Mouse (Mus musculus) bone marrow macrophage, adult 2 months (primary cell): ENCODE results near the gene Sulf2. TPM values are rescaled to one million over a fixed set of nuclear protein-coding genes. Genes with fewer than 3 reads are reported as not detected.

Source experiments
- H3K27ac ChIP-seq: 2 replicates; pipeline ENCODE4 v1.5.1; 2012; ENCODE audit warnings: low read depth, low read length; ENCODE audit not compliant: insufficient read depth
- H3K4me1 ChIP-seq: 2 replicates; pipeline ENCODE4 v1.6.1; 2012; ENCODE audit warnings: low read length; ENCODE audit not compliant: control insufficient read depth, insufficient read depth
- H3K4me3 ChIP-seq: 2 replicates; pipeline ENCODE4 v1.5.1; 2012; ENCODE audit warnings: mild to moderate bottlenecking, low read length, moderate library complexity; ENCODE audit not compliant: insufficient read depth
- CTCF ChIP-seq: IDR thresholded peaks from 2 replicates; pipeline ENCODE4 v1.5.1; 2012; ENCODE audit warnings: low read depth, mild to moderate bottlenecking, low read length, moderate library complexity
- POLR2A ChIP-seq: IDR thresholded peaks from 2 replicates; pipeline ENCODE4 v1.6.1; 2012; ENCODE audit warnings: mild to moderate bottlenecking, low read depth, low read length, borderline replicate concordance
- polyA plus RNA-seq: library from polyadenylated mRNA; stranded (reverse); fragments of >200 nt; gene quantifications from 2 replicates; pipeline ENCODE4 v1.2.4, GENCODE M21; 2012; ENCODE audit not compliant: missing spikeins, insufficient read depth, insufficient read length

Sulf2 gene
- polyA plus RNA-seq, 1 experiment, result 77.0 TPM

GRCm38 (mm10) chr2:166179457-166180101 is 24.1 kb upstream of the Sulf2 start:
- H3K4me1 ChIP-seq, result peaks cover 40% of the 10 kb centered on the region
- peak overlapping the region; percentile 49; the same call in 1 of the 2 replicates for H3K4me3 ChIP-seq
- TF ChIP-seq POLR2A, result no peak
- TF ChIP-seq CTCF, result no peak
- H3K27ac ChIP-seq, result peak overlapping the region; percentile 99

GRCm38 (mm10) chr2:166175552-166176136 is 20.2 kb upstream of the Sulf2 start:
- Histone ChIP-seq H3K4me1 (peaks cover 23% of the 10 kb centered on the region), H3K4me3 (no peak overlapping the region), H3K27ac (no peak overlapping the region)
- TF ChIP-seq POLR2A (no peak), CTCF (no peak)

- no peak for TF ChIP-seq POLR2A
- no peak for TF ChIP-seq CTCF
- peaks cover 18% of the 10 kb centered on the region for H3K4me1 ChIP-seq
- no peak overlapping the region for H3K27ac ChIP-seq
- no peak overlapping the region for H3K4me3 ChIP-seq
Observed at GRCm38 (mm10) chr2:166175145-166175544, 19.7 kb upstream of the Sulf2 start.

DNA sequence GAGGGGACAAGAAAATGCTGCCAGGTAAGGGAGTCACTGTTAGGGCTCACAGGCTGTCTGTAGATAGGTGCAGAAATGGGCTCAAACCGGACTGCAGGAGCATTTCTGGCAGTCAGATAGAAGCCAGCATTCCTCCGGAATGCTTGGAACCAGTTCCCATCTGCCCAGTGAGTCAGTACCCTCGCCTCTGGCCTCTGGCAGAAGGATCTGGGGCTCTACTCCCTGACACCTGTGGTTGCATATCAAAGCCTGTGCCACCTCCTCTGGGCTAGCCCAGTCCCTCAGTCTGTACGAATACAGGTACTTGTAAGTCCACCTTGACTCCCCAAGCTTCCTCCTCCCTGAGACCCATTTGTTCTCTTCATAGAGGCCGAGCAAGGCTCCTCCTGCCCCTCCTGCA is 17.7 kb upstream of the Sulf2 start:
- Histone ChIP-seq H3K27ac (no peak overlapping the region), H3K4me3 (no peak overlapping the region), H3K4me1 (peaks cover under 1% of the 10 kb centered on the region)
- TF ChIP-seq POLR2A, result no peak
- no peak for TF ChIP-seq CTCF

DNA sequence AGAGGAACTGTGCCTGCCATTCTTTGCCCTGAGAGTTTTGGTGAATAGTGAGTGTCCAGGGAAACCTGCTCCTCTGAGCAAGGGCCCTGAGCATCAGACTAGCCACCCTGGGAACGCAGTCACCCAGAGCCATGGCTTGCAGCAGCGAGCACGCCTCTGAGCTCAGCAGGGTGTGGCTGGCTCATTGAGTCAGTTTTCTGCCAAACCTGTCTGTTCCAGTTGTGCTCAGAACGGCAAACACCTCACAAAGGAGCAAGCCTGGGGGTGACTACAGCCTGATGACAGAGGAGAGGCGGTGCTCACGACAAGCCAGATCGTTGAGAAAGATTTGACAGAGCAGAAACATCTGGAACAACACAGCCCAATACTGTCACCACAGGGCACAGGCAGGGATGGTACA is 14.7 kb upstream of the Sulf2 start:
- no peak overlapping the region for H3K4me3 ChIP-seq
- TF ChIP-seq POLR2A, result no peak
- no peak for TF ChIP-seq CTCF
- no peaks in the 10 kb centered on the region; the same call in 1 of the 2 replicates for H3K4me1 ChIP-seq
- H3K27ac ChIP-seq, result no peak overlapping the region

- Histone ChIP-seq H3K4me1 (peaks cover 2% of the 10 kb centered on the region), H3K27ac (no peak overlapping the region), H3K4me3 (no peak overlapping the region)
- TF ChIP-seq CTCF (no peak), POLR2A (no peak)
Observed at GRCm38 (mm10) chr2:166168868-166169267, 13.4 kb upstream of the Sulf2 start.

DNA sequence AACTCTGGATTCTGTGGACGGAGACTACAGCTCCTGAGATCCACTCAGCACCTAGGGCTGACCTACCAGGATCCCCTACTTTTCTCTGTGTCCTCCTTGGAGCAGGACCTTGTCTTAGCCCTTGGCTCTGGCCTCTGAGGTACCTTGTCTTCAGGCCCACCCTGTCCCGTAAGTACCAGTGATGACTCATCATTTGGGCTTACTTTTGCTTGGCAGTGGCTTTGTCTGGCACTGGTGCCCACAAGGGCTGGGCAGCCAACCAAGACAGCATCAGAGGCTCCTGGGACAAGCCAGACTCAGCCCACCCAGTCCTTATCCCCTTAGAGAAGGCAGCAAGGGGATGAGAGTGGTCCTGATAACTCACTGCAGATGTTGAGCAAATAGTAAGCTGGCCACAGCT is 11.9 kb upstream of the Sulf2 start:
- H3K4me3 ChIP-seq, result no peak overlapping the region
- peaks cover 2% of the 10 kb centered on the region for H3K4me1 ChIP-seq
- no peak for TF ChIP-seq CTCF
- no peak for TF ChIP-seq POLR2A
- H3K27ac ChIP-seq, result no peak overlapping the region

DNA sequence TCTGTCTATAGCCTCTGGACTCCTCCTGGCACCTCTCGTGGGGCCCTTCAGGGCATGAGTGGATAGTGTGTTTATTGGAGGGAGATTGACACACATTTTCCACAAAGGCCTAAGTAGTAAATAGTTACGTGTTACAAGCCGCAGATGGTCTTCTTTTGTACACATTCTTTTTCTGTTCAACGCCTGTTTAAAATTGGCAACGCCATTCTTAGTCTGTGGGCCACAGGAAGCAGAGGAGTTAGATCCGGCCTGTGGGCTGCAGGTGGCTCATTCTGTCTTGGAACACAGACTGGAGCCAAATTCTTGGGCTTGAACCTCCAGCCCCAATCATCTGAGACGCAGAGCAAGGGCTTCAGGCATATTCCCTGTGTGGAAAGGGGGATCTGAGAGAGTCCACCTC is 9.9 kb upstream of the Sulf2 start:
- Histone ChIP-seq H3K27ac (no peak overlapping the region), H3K4me3 (no peak overlapping the region), H3K4me1 (peaks cover 2% of the 10 kb centered on the region; the same call in 1 of the 2 replicates)
- TF ChIP-seq CTCF, result no peak
- TF ChIP-seq POLR2A, result no peak

GRCm38 (mm10) chr2:166164601-166165000 is 9.1 kb upstream of the Sulf2 start:
- TF ChIP-seq CTCF (no peak), POLR2A (no peak)
- H3K4me3 ChIP-seq, result no peak overlapping the region
- peaks cover 2% of the 10 kb centered on the region; the same call in 1 of the 2 replicates for H3K4me1 ChIP-seq
- H3K27ac ChIP-seq, result no peak overlapping the region

- Histone ChIP-seq H3K27ac (no peak overlapping the region), H3K4me1 (peaks cover 2% of the 10 kb centered on the region; the same call in 1 of the 2 replicates), H3K4me3 (no peak overlapping the region)
- no peak for TF ChIP-seq POLR2A
- no peak for TF ChIP-seq CTCF
Observed at GRCm38 (mm10) chr2:166163917-166164316, 8.5 kb upstream of the Sulf2 start.

DNA sequence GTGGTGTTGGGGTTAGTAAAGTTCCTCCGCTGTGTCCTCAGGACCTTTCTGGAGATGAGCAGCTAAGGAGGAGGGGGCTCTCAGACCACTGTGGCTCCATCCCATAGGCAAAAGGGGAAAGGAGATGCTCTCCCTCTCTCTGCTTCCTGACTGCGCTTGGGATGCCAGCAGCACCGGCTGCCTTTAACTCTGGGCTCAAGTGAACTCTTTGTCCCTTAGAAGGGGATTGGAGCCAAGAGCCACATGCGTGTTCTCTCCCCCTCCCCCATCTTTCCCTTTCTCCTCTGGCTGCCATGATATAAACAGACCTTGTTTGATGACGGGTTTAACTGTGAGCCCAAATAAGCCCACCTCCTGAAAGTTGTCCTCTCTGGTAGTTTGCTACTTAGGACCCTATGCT is 7.8 kb upstream of the Sulf2 start:
- TF ChIP-seq CTCF, result no peak
- TF ChIP-seq POLR2A, result no peak
- Histone ChIP-seq H3K27ac (no peak overlapping the region), H3K4me3 (no peak overlapping the region), H3K4me1 (peaks cover 2% of the 10 kb centered on the region; the same call in 1 of the 2 replicates)
